Mouse (Mus musculus) myocyte (in vitro differentiated cells): ENCODE results near the gene Kcnq1.

Experiments
- CEBPB ChIP-seq: IDR thresholded peaks from 2 replicates; pipeline ENCODE4 v1.6.1; 2011; ENCODE audit warnings: mild to moderate bottlenecking, moderate library complexity; ENCODE audit not compliant: poor library complexity, insufficient read depth, severe bottlenecking
- E2F4 ChIP-seq: IDR thresholded peaks from one replicate; pipeline ENCODE4 v1.6.1; 2011; ENCODE audit warnings: mild to moderate bottlenecking, control low read depth, moderate library complexity; ENCODE audit not compliant: insufficient read depth
- MAX ChIP-seq: IDR thresholded peaks from one replicate; pipeline ENCODE4 v1.6.1; 2011; ENCODE audit warnings: low read depth, mild to moderate bottlenecking, control low read depth
- MYOD1 ChIP-seq, 3 experiments: IDR thresholded peaks; one replicate each; pipeline ENCODE4 v1.6.1; 2011; ENCODE audit warnings: control low read depth in 2 of 3, low read depth in 2 of 3, mild to moderate bottlenecking in 2 of 3, moderate library complexity in 1 of 3; ENCODE audit not compliant: insufficient read length in 2 of 3, control insufficient read depth in 1 of 3
- MYOG ChIP-seq, 3 experiments: IDR thresholded peaks; one replicate each; pipeline ENCODE4 v1.6.1; 2011; ENCODE audit warnings: control low read depth in 2 of 3, low read depth in 2 of 3, mild to moderate bottlenecking in 2 of 3; ENCODE audit not compliant: insufficient read length in 2 of 3, control insufficient read depth in 1 of 3, insufficient read depth in 1 of 3
- POLR2A ChIP-seq: IDR thresholded peaks from one replicate; pipeline ENCODE4 v1.6.1; 2011; ENCODE audit warnings: low read depth, mild to moderate bottlenecking, control low read depth, moderate library complexity; ENCODE audit not compliant: insufficient read length
- POLR2AphosphoS2 ChIP-seq: IDR thresholded peaks from one replicate; pipeline ENCODE4 v1.6.1; 2011; ENCODE audit warnings: low read depth, control low read depth; ENCODE audit not compliant: insufficient read length
- REST ChIP-seq: IDR thresholded peaks from one replicate; pipeline ENCODE4 v1.6.1; 2011; ENCODE audit warnings: mild to moderate bottlenecking, control low read depth, moderate library complexity; ENCODE audit not compliant: insufficient read depth, insufficient read length
- SRF ChIP-seq: IDR thresholded peaks from one replicate; pipeline ENCODE4 v1.6.1; 2011; ENCODE audit warnings: low read depth; ENCODE audit not compliant: control insufficient read depth, insufficient read length
- TCF12 ChIP-seq: IDR thresholded peaks from one replicate; pipeline ENCODE4 v1.6.1; 2011; ENCODE audit warnings: mild to moderate bottlenecking, control low read depth; ENCODE audit not compliant: poor library complexity, insufficient read depth, severe bottlenecking
- TCF3 ChIP-seq: IDR thresholded peaks from one replicate; pipeline ENCODE4 v1.6.1; 2011; ENCODE audit warnings: low read depth, control low read depth; ENCODE audit not compliant: insufficient read length
- USF1 ChIP-seq: IDR thresholded peaks from one replicate; pipeline ENCODE4 v1.6.1; 2011; ENCODE audit warnings: low read depth, mild to moderate bottlenecking, control low read depth, moderate library complexity

GRCm38 (mm10) chr7:143364969-143365839 is 259.0 kb downstream of the Kcnq1 start:
- TF ChIP-seq USF1 (no peak), POLR2AphosphoS2 (no peak), MYOG (IDR thresholded peaks at IDR 0.05; ENCODE audit: control insufficient read depth in 1 of 3, insufficient read depth in 1 of 3, insufficient read length in 2 of 3, low read depth in 2 of 3) (no peak), TCF12 (no peak), E2F4 (no peak), POLR2A (no peak), MAX (no peak), MYOD1 (IDR thresholded peaks at IDR 0.05; ENCODE audit: control insufficient read depth in 1 of 3, insufficient read length in 2 of 3, low read depth in 2 of 3) (no peak), SRF (no peak), CEBPB (no peak), REST (no peak), TCF3 (no peak)
